In genomic region chr13:33952075-33952449, GRCm38 (mm10) we compare ENCODE assay signal across 26 mouse cellular contexts. TPM values are rescaled to one million over a fixed set of nuclear protein-coding genes. Genes with fewer than 3 reads are reported as not detected.
DNase-seq lines count a peak whose midpoint lies in the region; ATAC-seq lines count a peak whose summit lies in the region.
"Had no signal": no experiment of that assay in that cellular context is flagged by ENCODE, and none has a peak within 500 bp of the region (broad histone marks: within the 10 kb centered on the region; RNA-seq: fewer than 3 reads in every experiment).

No protein-coding gene starts in this region.

- no peaks in the 10 kb centered on the region for H3K36me3 ChIP-seq in forebrain, embryonic 13.5 days (ENCODE audit: poor library complexity, severe bottlenecking)
- H3K36me3 ChIP-seq: embryonic facial prominence, embryonic 10.5 days; heart, embryonic 12.5 days; limb, embryonic 13.5 days had no signal

- H3K4me1 ChIP-seq in forebrain, embryonic 13.5 days: no peaks in the 10 kb centered on the region
- H3K4me1 ChIP-seq: embryonic facial prominence, embryonic 10.5 days; heart, embryonic 12.5 days; limb, embryonic 13.5 days had no signal

- intact Hi-C loops in heart, postnatal 14 days (cut with DNase I): no loop called here

- no peaks in the 10 kb centered on the region for H3K9me3 ChIP-seq in forebrain, embryonic 13.5 days (replicated peaks)
- H3K9me3 ChIP-seq: embryonic facial prominence, embryonic 10.5 days; heart, embryonic 12.5 days; limb, embryonic 13.5 days had no signal

- no peak overlapping the region for H3K4me2 ChIP-seq in forebrain, embryonic 13.5 days
- H3K4me2 ChIP-seq: heart, embryonic 12.5 days; limb, embryonic 13.5 days had no signal

- H3K27ac ChIP-seq in forebrain, embryonic 13.5 days: no peak overlapping the region
- H3K27ac ChIP-seq: embryonic facial prominence, embryonic 10.5 days; limb, embryonic 13.5 days; liver, embryonic 14.5 days had no signal

- peak; percentile 95 for DNase-seq in heart, adult 11 months
- DNase-seq in heart, postnatal 14 days: no peak
- DNase-seq in 3134 (ENCODE audit: extremely low read depth, insufficient read length, low spot score): peak; percentile 47
- DNase-seq in 416B (ENCODE audit: low read depth): peak; percentile 66
- DNase-seq in gastrocnemius, postnatal 25 days: peak; percentile 53
- no peak for DNase-seq in ovary, postnatal 14 days (ENCODE audit: low spot score)
- DNase-seq: cerebellum, adult 18-20 months; cerebellum, postnatal 36 days; kidney, adult 18-20 months; kidney, postnatal 36 days; layer of hippocampus, adult 9-11 months; midbrain, embryonic 14.5 days; right cerebral cortex, adult 18-20 months; thymus, postnatal 25 days had no signal

- H3K27me3 ChIP-seq in forebrain, embryonic 13.5 days: no peaks in the 10 kb centered on the region
- H3K27me3 ChIP-seq: CH12.LX; heart, embryonic 12.5 days; limb, embryonic 13.5 days had no signal

- no peak overlapping the region for H3K9ac ChIP-seq in forebrain, embryonic 13.5 days
- H3K9ac ChIP-seq: heart, embryonic 12.5 days; limb, embryonic 13.5 days; liver, embryonic 14.5 days had no signal

- no peak overlapping the region for H3K4me3 ChIP-seq in forebrain, embryonic 13.5 days
- H3K4me3 ChIP-seq: embryonic facial prominence, embryonic 10.5 days; erythroblast, embryonic 14.5 days; heart, embryonic 12.5 days; limb, embryonic 13.5 days had no signal

- WGBS in forebrain, embryonic 13.5 days: 82% methylated on average over 1 of the region's 1 CpGs

- ATAC-seq in forebrain, embryonic 13.5 days: no peak
- ATAC-seq: forebrain, embryonic 16.5 days; hindbrain, embryonic 16.5 days had no signal

RNA-seq across cellular contexts. Expression of gene Nqo2, which starts 12.4 kb away (rescaled TPM):
- total RNA-seq in heart, postnatal 14 days (2021): 10 to 100 TPM; 27.4 to 27.7 TPM
- total RNA-seq in gastrocnemius, postnatal 25 days (2021): 10 to 100 TPM; 14.6 to 15.6 TPM
- 8.3 and 9.7 TPM in 2 replicates for polyA plus RNA-seq in forebrain, embryonic 13.5 days (2015; fragmentation: Nextera tagmentation; extraction: Ambion mirVana)

RNA-seq across cellular contexts. Expression of gene Serpinb6c, which starts 46.6 kb away (rescaled TPM):
- under 1 TPM in 1 of 2 experiments, not detected in 1; 0.22 TPM for total RNA-seq in heart, postnatal 14 days (2021)
- total RNA-seq in gastrocnemius, postnatal 25 days (2021): under 1 TPM in 1 of 2 experiments, not detected in 1; 0.20 TPM
- polyA plus RNA-seq in forebrain, embryonic 13.5 days (2015; fragmentation: Nextera tagmentation; extraction: Ambion mirVana): 0.18 TPM in 1 of 2 replicates, not detected in the other
- total RNA-seq: CH12.LX; heart, postnatal 36 days; megakaryocyte, adult 5-6 weeks had no signal
- polyA plus RNA-seq: erythroblast, embryonic 14.5 days; heart, embryonic 12.5 days; liver, embryonic 14.5 days; stomach, embryonic 16.5 days had no signal

RNA-seq across cellular contexts. Expression of gene Ripk1, which starts 50.1 kb away (rescaled TPM):
- total RNA-seq in heart, postnatal 14 days (2021): 10 to 100 TPM; 10.8 to 11.9 TPM
- total RNA-seq in gastrocnemius, postnatal 25 days (2021): 1 to 10 TPM; 4.3 to 4.4 TPM
- 5.8 and 6.7 TPM in 2 replicates for polyA plus RNA-seq in forebrain, embryonic 13.5 days (2015; fragmentation: Nextera tagmentation; extraction: Ambion mirVana)

RNA-seq across cellular contexts. Expression of gene Serpinb6a, which starts 50.5 kb away (rescaled TPM):
- total RNA-seq in heart, postnatal 14 days (2021): 100 to 1,000 TPM in 1 of 2 experiments, 10 to 100 TPM in 1; 97.9 to 100 TPM
- 10 to 100 TPM; 90.9 to 96.4 TPM for total RNA-seq in gastrocnemius, postnatal 25 days (2021)
- polyA plus RNA-seq in forebrain, embryonic 13.5 days (2015; fragmentation: Nextera tagmentation; extraction: Ambion mirVana): 27.9 and 29.1 TPM in 2 replicates

Comparison
In these comparisons a context has a peak if more than half of its experiments do, and no peak if none do; other contexts are left out.
1. DNase-seq: peak in heart, adult 11 months (single experiment), 3134 (single experiment), 416B (single experiment) and gastrocnemius, postnatal 25 days (single experiment); none in heart, postnatal 14 days (0 of 2) and ovary, postnatal 14 days (single experiment).